Mouse (Mus musculus) ES-E14 (cell line): ENCODE data around the gene 1110008P14Rik.

ENCODE experiments used
- CHD2 ChIP-seq: IDR thresholded peaks from 2 replicates; pipeline ENCODE4 v1.6.1; 2014; ENCODE audit warnings: mild to moderate bottlenecking, low read depth, low read length, inconsistent platforms
- HCFC1 ChIP-seq: IDR thresholded peaks from 2 replicates; pipeline ENCODE4 v1.6.1; 2012; ENCODE audit warnings: low read length, inconsistent platforms, borderline replicate concordance; ENCODE audit not compliant: insufficient read depth
- MAFK ChIP-seq: IDR thresholded peaks from 2 replicates; pipeline ENCODE4 v1.6.1; 2014; ENCODE audit warnings: mild to moderate bottlenecking, low read depth, low read length, inconsistent platforms; ENCODE audit not compliant: insufficient read depth
- ZNF384 ChIP-seq: IDR thresholded peaks from 2 replicates; pipeline ENCODE4 v1.6.1; 2012; ENCODE audit warnings: low read depth, low read length, inconsistent platforms

DNA sequence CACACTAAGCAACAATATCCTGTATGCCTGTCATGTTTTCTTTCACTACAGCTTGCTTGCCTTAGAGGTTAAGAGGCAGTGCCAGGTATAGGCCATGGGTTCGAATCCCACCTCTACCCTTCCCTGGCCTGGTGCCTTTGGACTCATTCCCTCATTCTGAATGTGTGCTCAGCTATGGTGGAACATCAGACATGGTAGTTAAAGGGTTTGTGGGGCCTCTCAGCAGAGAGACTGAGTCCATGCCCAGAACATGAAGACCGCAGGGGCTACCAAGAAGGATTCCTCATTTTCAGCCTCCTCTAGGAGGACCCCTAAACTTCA is 38.4 kb downstream of the 1110008P14Rik start:
- TF ChIP-seq CHD2, result no peak
- TF ChIP-seq ZNF384, result no peak
- no peak for TF ChIP-seq HCFC1
- no peak for TF ChIP-seq MAFK
